Mouse (Mus musculus): ENCODE measurements around the gene Tnni3k. TPM values are rescaled to one million over a fixed set of nuclear protein-coding genes. Genes with fewer than 3 reads are reported as not detected.

Gene Tnni3k
- 1 to 10 TPM in 1 of 26 experiments, under 1 TPM in 6, not detected in 19; 0.23 to 2.1 (median 0.70) TPM for total RNA-seq (2018; cell fraction: chromatin; rRNA removed)
- total RNA-seq (2018; cell fraction: cytosol; rRNA removed): under 1 TPM in 22 of 26 experiments, not detected in 4; 0.04 to 0.61 (median 0.14) TPM
- total RNA-seq (2018; cell fraction: nucleus; rRNA removed): 1 to 10 TPM in 2 of 26 experiments, under 1 TPM in 13, not detected in 11; 0.12 to 1.8 (median 0.50) TPM
- polyA plus RNA-seq (2018): 0.46 TPM in 1 of 3 replicates, not detected in the others

GRCm38 (mm10) chr3:155055231-155055916 is at the start of gene Tnni3k:
Gene Tnni3k, minus strand, starts transcription at chr3:155055407.
- H3K4me3 ChIP-seq (ENCODE audit: inconsistent target): no peak within 1 kb of the TSS
- whole genome bisulfite sequencing (ENCODE audit: missing documents): 78% methylated on average over 6 of the region's 6 CpGs
- H3K27ac ChIP-seq: no peak within 1 kb of the TSS
- no peaks in the 10 kb centered on the region for H3K36me3 ChIP-seq (ENCODE audit: inconsistent target)
- no peaks in the 10 kb centered on the region for H3K79me2 ChIP-seq (ENCODE audit: inconsistent target)

- H3K79me2 ChIP-seq (ENCODE audit: inconsistent target): no peaks in the 10 kb centered on the region
- 100% methylated on average over 1 of the region's 1 CpGs for WGBS (ENCODE audit: missing documents)
Measured at GRCm38 (mm10) chr3:155099266-155099665, 44.1 kb upstream of the Tnni3k start.

GRCm38 (mm10) chr3:155093116-155093956 is 38.1 kb upstream of the Tnni3k start, which contains the start of the genes Fpgt and Lrriq3:
Gene Fpgt, minus strand, starts transcription at chr3:155093403.
Gene Lrriq3, plus strand, starts transcription at chr3:155093434.
- Histone ChIP-seq H3K4me3 (ENCODE audit: inconsistent target) (peak within 1 kb of the TSS; percentile 84), H3K79me2 (ENCODE audit: inconsistent target) (peaks cover 11% of the 10 kb centered on the region; the same call in 1 of the 2 replicates), H3K36me3 (ENCODE audit: inconsistent target) (peaks cover 22% of the 10 kb centered on the region), H3K27ac (peak within 1 kb of the TSS; percentile 68)
- 2% methylated on average over 44 of the region's 47 CpGs for WGBS (ENCODE audit: missing documents)

More at GRCm38 (mm10) chr3:155099266-155099665, 44.1 kb upstream of the Tnni3k start:
- no peak overlapping the region for H3K4me3 ChIP-seq (ENCODE audit: inconsistent target)
- no peaks in the 10 kb centered on the region for H3K36me3 ChIP-seq (ENCODE audit: inconsistent target)
- H3K27ac ChIP-seq: no peak overlapping the region

- Histone ChIP-seq H3K79me2 (ENCODE audit: inconsistent target) (peaks cover 11% of the 10 kb centered on the region; the same call in 1 of the 2 replicates), H3K36me3 (ENCODE audit: inconsistent target) (peaks cover 34% of the 10 kb centered on the region), H3K27ac (no peak overlapping the region), H3K4me3 (ENCODE audit: inconsistent target) (peak overlapping the region; percentile 84; the same call in 1 of the 2 replicates)
- WGBS (ENCODE audit: missing documents): 90% methylated on average over 6 of the region's 6 CpGs
Measured at GRCm38 (mm10) chr3:155092081-155092480, 36.9 kb upstream of the Tnni3k start.

- 86% methylated on average over 4 of the region's 4 CpGs for WGBS (ENCODE audit: missing documents)
- Histone ChIP-seq H3K79me2 (ENCODE audit: inconsistent target) (no peaks in the 10 kb centered on the region), H3K36me3 (ENCODE audit: inconsistent target) (no peaks in the 10 kb centered on the region), H3K27ac (no peak overlapping the region), H3K4me3 (ENCODE audit: inconsistent target) (no peak overlapping the region)
Measured at GRCm38 (mm10) chr3:155077908-155078307, 22.7 kb upstream of the Tnni3k start.

GRCm38 (mm10) chr3:155059449-155059822 is 4.2 kb upstream of the Tnni3k start:
- no peaks in the 10 kb centered on the region for H3K79me2 ChIP-seq (ENCODE audit: inconsistent target)
- no peak overlapping the region for H3K27ac ChIP-seq
- no peaks in the 10 kb centered on the region for H3K36me3 ChIP-seq (ENCODE audit: inconsistent target)
- H3K4me3 ChIP-seq (ENCODE audit: inconsistent target): no peak overlapping the region

- no peak overlapping the region for H3K4me3 ChIP-seq (ENCODE audit: inconsistent target)
- H3K27ac ChIP-seq: no peak overlapping the region
- 83% methylated on average over 6 of the region's 6 CpGs for WGBS (ENCODE audit: missing documents)
- no peaks in the 10 kb centered on the region for H3K79me2 ChIP-seq (ENCODE audit: inconsistent target)
- H3K36me3 ChIP-seq (ENCODE audit: inconsistent target): no peaks in the 10 kb centered on the region
Measured at GRCm38 (mm10) chr3:155058800-155059448, 3.7 kb upstream of the Tnni3k start.

- Histone ChIP-seq H3K4me3 (ENCODE audit: inconsistent target) (no peak overlapping the region), H3K36me3 (ENCODE audit: inconsistent target) (no peaks in the 10 kb centered on the region), H3K79me2 (ENCODE audit: inconsistent target) (no peaks in the 10 kb centered on the region), H3K27ac (no peak overlapping the region)
Measured at GRCm38 (mm10) chr3:155057566-155057965, 2.4 kb upstream of the Tnni3k start.

- no peaks in the 10 kb centered on the region for H3K36me3 ChIP-seq (ENCODE audit: inconsistent target)
Measured at GRCm38 (mm10) chr3:155056606-155057005, 1.4 kb upstream of the Tnni3k start.

GRCm38 (mm10) chr3:155053189-155053588 is 2.0 kb downstream of the Tnni3k start:
- no peaks in the 10 kb centered on the region for H3K36me3 ChIP-seq (ENCODE audit: inconsistent target)
- no peak overlapping the region for H3K4me3 ChIP-seq (ENCODE audit: inconsistent target)
- 56% methylated on average over 1 of the region's 1 CpGs for WGBS (ENCODE audit: missing documents)
- H3K79me2 ChIP-seq (ENCODE audit: inconsistent target): no peaks in the 10 kb centered on the region
- no peak overlapping the region for H3K27ac ChIP-seq

More at GRCm38 (mm10) chr3:155056606-155057005, 1.4 kb upstream of the Tnni3k start:
- no peaks in the 10 kb centered on the region for H3K79me2 ChIP-seq (ENCODE audit: inconsistent target)
- H3K27ac ChIP-seq: no peak overlapping the region
- no peak overlapping the region for H3K4me3 ChIP-seq (ENCODE audit: inconsistent target)

- no peaks in the 10 kb centered on the region for H3K79me2 ChIP-seq (ENCODE audit: inconsistent target)
- no peaks in the 10 kb centered on the region for H3K36me3 ChIP-seq (ENCODE audit: inconsistent target)
- no peak overlapping the region for H3K4me3 ChIP-seq (ENCODE audit: inconsistent target)
- no peak overlapping the region for H3K27ac ChIP-seq
Measured at GRCm38 (mm10) chr3:155052021-155052420, 3.2 kb downstream of the Tnni3k start.

GRCm38 (mm10) chr3:155039012-155039836 is 16.0 kb downstream of the Tnni3k start:
- Histone ChIP-seq H3K27ac (no peak overlapping the region), H3K36me3 (ENCODE audit: inconsistent target) (no peaks in the 10 kb centered on the region), H3K79me2 (ENCODE audit: inconsistent target) (no peaks in the 10 kb centered on the region), H3K4me3 (ENCODE audit: inconsistent target) (no peak overlapping the region)
- 50% methylated on average over 1 of the region's 1 CpGs for WGBS (ENCODE audit: missing documents)

GRCm38 (mm10) chr3:155034323-155034722 is 20.9 kb downstream of the Tnni3k start:
- no peak overlapping the region for H3K4me3 ChIP-seq (ENCODE audit: inconsistent target)
- WGBS (ENCODE audit: missing documents): 81% methylated on average over 7 of the region's 7 CpGs
- H3K36me3 ChIP-seq (ENCODE audit: inconsistent target): no peaks in the 10 kb centered on the region
- H3K79me2 ChIP-seq (ENCODE audit: inconsistent target): no peaks in the 10 kb centered on the region
- H3K27ac ChIP-seq: no peak overlapping the region

- Histone ChIP-seq H3K27ac (no peak overlapping the region), H3K36me3 (ENCODE audit: inconsistent target) (no peaks in the 10 kb centered on the region), H3K4me3 (ENCODE audit: inconsistent target) (no peak overlapping the region), H3K79me2 (ENCODE audit: inconsistent target) (no peaks in the 10 kb centered on the region)
- 95% methylated on average over 9 of the region's 9 CpGs for WGBS (ENCODE audit: missing documents)
Measured at GRCm38 (mm10) chr3:155030200-155030599, 25.0 kb downstream of the Tnni3k start.
